Mouse (Mus musculus) embryonic facial prominence, embryonic 14.5 days (tissue): Measurements from ENCODE around the gene Eno3. TPM values are rescaled to one million over a fixed set of nuclear protein-coding genes. Genes with fewer than 3 reads are reported as not detected.

Experiments
- ATAC-seq: fragments of 200-750 bp; cut with Nextera tagmentation; 2 replicates; pipeline ENCODE4 v1.8.0; 2017; ENCODE audit warnings: low read depth, moderate number of reproducible peaks, moderate TSS enrichment
- DNase-seq: peaks from one replicate; pipeline ENCODE4 v3.0.0-alpha.2; 2015; ENCODE audit warnings: low spot score
- H3K27ac ChIP-seq: fragments of 300-500 bp; sonication (generic); replicated peaks from 2 replicates; pipeline ENCODE4 v1.5.1; 2014; ENCODE audit warnings: low read depth, mild to moderate bottlenecking, low read length, moderate library complexity
- H3K27me3 ChIP-seq: fragments of 300-500 bp; sonication (generic); replicated peaks from 2 replicates; pipeline ENCODE4 v1.6.1; 2014; ENCODE audit warnings: low read length; ENCODE audit not compliant: control insufficient read depth, insufficient read depth
- H3K36me3 ChIP-seq: fragments of 300-500 bp; sonication (generic); 2 replicates; pipeline ENCODE4 v1.6.1; 2014; ENCODE audit warnings: low read length, mixed read lengths; ENCODE audit not compliant: control insufficient read depth, insufficient read depth
- H3K4me1 ChIP-seq: fragments of 300-500 bp; sonication (generic); 2 replicates; pipeline ENCODE4 v1.6.1; 2014; ENCODE audit warnings: antibody characterized with exemption, low read length; ENCODE audit not compliant: control insufficient read depth, insufficient read depth
- H3K4me2 ChIP-seq: fragments of 300-500 bp; sonication (generic); 2 replicates; pipeline ENCODE4 v1.6.1; 2014; ENCODE audit warnings: low read depth, mild to moderate bottlenecking, low read length, moderate library complexity, mixed read lengths
- H3K4me3 ChIP-seq: fragments of 300-500 bp; sonication (generic); 2 replicates; pipeline ENCODE4 v1.5.1; 2014; ENCODE audit warnings: low read depth, mild to moderate bottlenecking, low read length
- H3K9ac ChIP-seq: fragments of 300-500 bp; sonication (generic); 2 replicates; pipeline ENCODE4 v1.6.1; 2014; ENCODE audit warnings: low read depth, mild to moderate bottlenecking, low read length, moderate library complexity, mixed read lengths
- H3K9me3 ChIP-seq: fragments of 300-500 bp; sonication (generic); 2 replicates; pipeline ENCODE4 v1.6.1; 2016; ENCODE audit warnings: low read length; ENCODE audit not compliant: control insufficient read depth
- WGBS: fragments of 180-500 bp; shearing (Covaris S2); extraction: QIAGEN DNeasy Blood & Tissue Kit; methylation state at CpG from one replicate; pipeline ENCODE4 v1.1.7; 2014; 5-methylcytosine and 5-hydroxymethylcytosine counted together
- polyA plus RNA-seq: library from polyadenylated mRNA; unstranded; fragments of >200 nt; fragmentation: Nextera tagmentation; extraction: Ambion mirVana; gene quantifications from 2 replicates; pipeline ENCODE4 v1.2.1, GENCODE M21; 2014

Eno3 gene
- polyA plus RNA-seq: 165 and 289 TPM in 2 replicates

DNA sequence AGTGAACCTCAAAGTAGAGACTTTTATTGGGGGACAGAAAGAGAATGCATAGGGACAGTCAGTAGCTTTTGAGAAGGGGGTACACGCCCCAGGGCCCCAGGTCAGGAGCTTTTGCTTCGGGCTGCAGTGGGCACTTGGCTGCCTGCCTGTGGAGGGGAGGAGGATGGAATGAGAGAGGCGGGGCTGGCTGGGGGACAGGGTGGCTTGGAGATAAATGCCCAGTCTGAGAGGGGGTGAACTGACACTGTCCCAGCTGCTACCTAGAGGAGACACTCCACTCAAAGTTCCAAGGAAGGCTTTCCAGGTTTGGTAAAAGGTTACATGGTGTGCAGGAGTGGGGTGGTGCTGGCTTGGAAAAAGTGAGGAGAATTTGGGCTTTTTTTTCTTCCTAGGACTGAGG is at the start of gene Eno3:
TSS of gene Eno3 (plus strand) at position 239 of the 400 bp plus-strand sequence.
- 11% methylated on average over 3 of the region's 3 CpGs for WGBS
- DNase-seq (no peak), ATAC-seq (no peak)
- Histone ChIP-seq H3K27me3 (no peaks in the 10 kb centered on the region), H3K4me3 (peak within 1 kb of the TSS; percentile 64), H3K36me3 (peaks cover 27% of the 10 kb centered on the region), H3K9ac (peak within 1 kb of the TSS; percentile 92), H3K4me1 (peaks cover 37% of the 10 kb centered on the region), H3K27ac (peak within 1 kb of the TSS; percentile 90), H3K9me3 (no peaks in the 10 kb centered on the region), H3K4me2 (peak within 1 kb of the TSS; percentile 98)

DNA sequence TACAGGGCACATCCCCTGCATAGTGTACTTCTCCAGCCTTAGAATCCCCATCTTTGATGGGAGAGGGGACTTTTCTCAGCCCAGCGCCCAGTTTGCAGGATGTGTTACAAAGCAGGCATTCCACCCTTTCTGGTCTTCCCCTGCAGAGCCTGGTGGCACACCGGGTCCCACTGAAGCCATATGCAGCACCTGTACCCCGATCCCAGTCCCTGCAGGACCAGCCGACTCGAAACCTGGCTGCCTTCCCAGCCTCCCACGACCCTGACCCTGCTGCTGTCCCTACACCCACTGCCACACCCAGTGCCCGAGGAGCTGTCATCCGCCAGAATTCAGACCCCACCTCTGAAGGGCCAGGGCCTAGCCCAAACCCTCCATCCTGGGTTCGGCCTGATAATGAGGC is 49.4 kb upstream of the Eno3 start:
- H3K27ac ChIP-seq: no peak overlapping the region
- peaks cover 93% of the 10 kb centered on the region for H3K36me3 ChIP-seq
- H3K27me3 ChIP-seq: no peaks in the 10 kb centered on the region
- no peaks in the 10 kb centered on the region for H3K9me3 ChIP-seq
- no peak overlapping the region for H3K9ac ChIP-seq
- DNase-seq: no peak
- 89% methylated on average over 9 of the region's 9 CpGs for WGBS
- no peak overlapping the region for H3K4me3 ChIP-seq
- no peak overlapping the region for H3K4me2 ChIP-seq
- no peaks in the 10 kb centered on the region for H3K4me1 ChIP-seq
- ATAC-seq: no peak

DNA sequence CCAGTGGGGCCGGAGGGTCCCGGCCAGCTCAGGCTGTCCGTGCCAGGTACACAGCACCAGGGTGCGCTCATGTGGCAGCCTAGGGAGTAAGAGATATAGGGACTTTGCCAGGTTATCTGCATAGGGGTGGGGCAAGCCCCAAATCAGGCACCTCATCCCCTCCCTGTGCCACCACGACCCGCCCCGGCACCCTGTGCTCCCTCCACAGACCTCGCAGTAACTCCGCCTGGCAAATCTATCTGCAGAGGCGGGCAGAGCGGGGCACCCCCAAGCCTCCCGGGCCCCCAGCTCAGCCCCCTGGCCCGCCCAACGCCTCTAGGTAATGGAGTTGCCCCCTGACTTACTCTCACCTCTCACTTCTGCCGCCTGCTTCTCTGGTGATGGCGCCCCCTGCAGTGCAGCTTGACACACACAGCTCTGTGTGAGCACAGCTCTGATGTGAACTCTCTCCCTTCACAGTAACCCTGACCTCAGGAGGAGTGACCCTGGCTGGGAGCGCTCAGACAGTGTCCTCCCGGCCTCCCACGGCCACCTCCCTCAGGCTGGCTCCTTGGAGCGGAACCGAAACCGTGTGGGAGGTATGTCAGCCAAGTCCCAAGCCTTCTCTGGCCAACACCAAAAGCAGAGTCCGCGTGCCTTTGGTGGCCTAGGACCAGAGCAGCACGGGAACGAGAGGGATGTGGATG is 48.5 kb upstream of the Eno3 start:
- 90% methylated on average over 26 of the region's 26 CpGs for WGBS
- ATAC-seq (no peak), DNase-seq (no peak)
- peaks cover 96% of the 10 kb centered on the region for H3K36me3 ChIP-seq
- H3K4me2 ChIP-seq: no peak overlapping the region
- no peak overlapping the region for H3K9ac ChIP-seq
- no peak overlapping the region for H3K4me3 ChIP-seq
- H3K27ac ChIP-seq: no peak overlapping the region
- no peaks in the 10 kb centered on the region for H3K4me1 ChIP-seq
- no peaks in the 10 kb centered on the region for H3K9me3 ChIP-seq
- H3K27me3 ChIP-seq: no peaks in the 10 kb centered on the region

DNA sequence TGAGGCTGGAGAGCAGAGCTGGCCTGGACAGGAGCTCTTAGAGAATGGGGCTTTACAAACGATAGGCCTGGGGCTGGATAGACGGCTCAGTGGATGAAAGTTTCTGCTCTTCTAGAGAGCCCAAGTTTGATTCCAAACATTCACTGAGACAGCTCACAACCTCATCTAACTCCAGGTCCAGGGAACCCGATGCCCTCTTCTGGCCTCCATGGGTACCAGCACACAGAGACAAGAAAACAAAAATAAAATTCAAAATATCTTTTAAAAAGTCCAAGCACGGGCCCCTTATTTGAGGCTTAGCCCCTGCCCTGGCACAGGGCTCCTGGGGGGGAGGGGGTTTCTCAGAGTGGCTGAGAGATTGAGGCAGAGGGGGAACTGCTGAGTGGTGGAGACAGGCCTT is 46.2 kb upstream of the Eno3 start:
- no peaks in the 10 kb centered on the region for H3K9me3 ChIP-seq
- no peak overlapping the region for H3K4me2 ChIP-seq
- H3K4me3 ChIP-seq: no peak overlapping the region
- H3K9ac ChIP-seq: no peak overlapping the region
- no peak overlapping the region for H3K27ac ChIP-seq
- ATAC-seq (no peak), DNase-seq (no peak)
- peaks cover 78% of the 10 kb centered on the region for H3K36me3 ChIP-seq
- WGBS: 87% methylated on average over 4 of the region's 4 CpGs
- no peaks in the 10 kb centered on the region for H3K27me3 ChIP-seq
- peaks cover 12% of the 10 kb centered on the region for H3K4me1 ChIP-seq

DNA sequence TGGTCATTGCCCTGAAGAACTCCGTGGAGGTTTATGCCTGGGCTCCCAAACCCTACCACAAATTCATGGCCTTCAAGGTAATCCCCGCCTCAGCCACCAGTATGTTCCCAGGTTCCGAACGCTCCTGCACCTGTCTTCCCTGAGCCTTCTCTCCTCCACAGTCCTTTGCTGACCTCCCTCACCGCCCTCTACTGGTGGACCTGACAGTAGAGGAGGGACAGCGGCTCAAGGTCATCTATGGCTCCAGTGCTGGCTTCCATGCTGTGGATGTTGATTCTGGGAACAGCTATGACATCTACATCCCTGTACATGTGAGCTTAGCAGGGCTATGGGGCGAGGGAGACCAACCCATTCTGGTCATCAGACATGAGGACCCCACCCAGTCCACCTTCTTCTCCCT is 44.5 kb upstream of the Eno3 start:
- Histone ChIP-seq H3K9ac (no peak overlapping the region), H3K4me2 (no peak overlapping the region), H3K9me3 (no peaks in the 10 kb centered on the region), H3K27me3 (no peaks in the 10 kb centered on the region), H3K4me1 (peaks cover 12% of the 10 kb centered on the region), H3K27ac (no peak overlapping the region), H3K4me3 (no peak overlapping the region), H3K36me3 (peaks cover 60% of the 10 kb centered on the region)
- DNase-seq: no peak
- 75% methylated on average over 7 of the region's 7 CpGs for WGBS
- no peak for ATAC-seq

DNA sequence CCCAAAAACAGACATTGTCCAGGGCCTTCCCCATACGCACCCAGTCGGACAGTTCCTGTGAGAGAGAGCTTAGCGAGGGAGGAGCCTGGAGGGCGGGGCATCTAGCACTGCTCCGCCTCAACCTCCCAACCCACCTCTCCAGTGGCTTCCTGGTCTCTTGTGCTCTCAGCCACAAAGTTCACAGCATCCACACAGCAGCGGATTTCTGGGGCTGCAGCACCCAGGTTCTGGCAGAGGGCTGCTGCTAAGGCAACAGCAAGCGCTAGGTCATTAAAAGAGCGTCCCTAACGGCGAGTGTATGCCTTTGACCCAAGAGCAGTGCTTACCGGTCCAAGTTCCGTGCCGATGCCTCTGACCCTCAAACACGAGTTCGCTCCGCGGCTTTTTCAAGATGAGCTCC is 41.9 kb upstream of the Eno3 start:
- peak overlapping the region; percentile 62 for H3K9ac ChIP-seq
- H3K4me1 ChIP-seq: peaks cover 12% of the 10 kb centered on the region
- H3K27me3 ChIP-seq: no peaks in the 10 kb centered on the region
- WGBS: 3% methylated on average over 16 of the region's 17 CpGs
- ATAC-seq: peak; percentile 88
- H3K4me3 ChIP-seq: peak overlapping the region; percentile 38
- H3K9me3 ChIP-seq: no peaks in the 10 kb centered on the region
- peak overlapping the region; percentile 78 for H3K4me2 ChIP-seq
- DNase-seq: peak; percentile 86
- peaks cover 34% of the 10 kb centered on the region for H3K36me3 ChIP-seq
- peak overlapping the region; percentile 65 for H3K27ac ChIP-seq

- no peaks in the 10 kb centered on the region for H3K27me3 ChIP-seq
- peak within 1 kb of the TSS; percentile 78 for H3K4me2 ChIP-seq
- peak within 1 kb of the TSS; percentile 38 for H3K4me3 ChIP-seq
- H3K36me3 ChIP-seq: peaks cover 29% of the 10 kb centered on the region
- DNase-seq: no peak
- H3K27ac ChIP-seq: peak within 1 kb of the TSS; percentile 65
- 20% methylated on average over 21 of the region's 21 CpGs for WGBS
- H3K4me1 ChIP-seq: peaks cover 12% of the 10 kb centered on the region
- peak within 1 kb of the TSS; percentile 62 for H3K9ac ChIP-seq
- no peak for ATAC-seq
- H3K9me3 ChIP-seq: no peaks in the 10 kb centered on the region
These were observed 41.4 kb upstream of the Eno3 start, which contains the start of gene 4930544D05Rik for GRCm38 (mm10) chr11:70615516-70616093. Gene 4930544D05Rik (plus strand): TSS chr11:70615848.

GRCm38 (mm10) chr11:70619101-70619500 is 37.9 kb upstream of the Eno3 start, which contains the start of gene Chrne:
Gene Chrne (minus strand): TSS chr11:70619216.
- Histone ChIP-seq H3K27me3 (no peaks in the 10 kb centered on the region), H3K9me3 (no peaks in the 10 kb centered on the region), H3K4me2 (no peak within 1 kb of the TSS), H3K4me3 (no peak within 1 kb of the TSS), H3K9ac (no peak within 1 kb of the TSS), H3K4me1 (peaks cover 12% of the 10 kb centered on the region), H3K27ac (no peak within 1 kb of the TSS), H3K36me3 (no peaks in the 10 kb centered on the region)
- ATAC-seq (no peak), DNase-seq (no peak)
- WGBS: 40% methylated on average over 1 of the region's 1 CpGs
